Mouse (Mus musculus) E14TG2a.4 (cell line): ENCODE data around the gene Gps1.

Source experiments
- CTCF ChIP-seq: conservative IDR thresholded peaks from 2 replicates; pipeline ENCODE4 v1.5.1; 2014; ENCODE audit warnings: low read length
- POU5F1 ChIP-seq: IDR thresholded peaks from 2 replicates; pipeline ENCODE4 v1.6.1; 2014; ENCODE audit warnings: low read length, borderline replicate concordance

DNA sequence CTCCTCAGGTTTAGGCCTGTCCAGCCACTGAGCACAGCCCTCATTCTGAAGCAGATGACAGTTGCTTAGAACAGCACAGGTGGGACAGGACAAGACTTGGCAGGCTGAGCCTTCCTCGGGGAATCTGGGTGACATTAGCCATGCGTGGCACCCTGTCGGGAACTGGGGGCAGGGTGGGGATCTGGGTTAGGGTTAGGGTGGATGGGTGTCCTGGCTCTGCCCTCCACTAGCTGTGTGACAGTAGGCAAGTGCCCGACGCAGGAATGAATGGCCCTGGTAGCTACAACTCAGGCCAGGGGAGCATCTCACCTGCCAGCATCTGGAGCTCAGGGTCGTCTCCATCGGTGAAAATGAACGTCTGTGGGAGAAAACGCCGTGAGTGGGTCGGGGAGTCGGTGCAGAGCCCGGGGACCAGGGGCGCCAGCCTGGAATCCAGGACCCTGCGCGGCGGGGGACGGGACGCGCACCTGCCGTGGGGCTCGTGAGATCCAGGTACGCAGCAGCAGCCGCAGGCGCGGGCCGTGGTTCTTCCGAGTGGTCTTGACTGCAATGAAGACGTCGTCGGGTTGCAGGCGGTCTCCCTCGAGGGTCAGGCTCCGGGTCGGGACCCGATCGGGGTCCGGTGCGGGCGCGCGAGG, 527 bp upstream of the Gps1 start:
- TF ChIP-seq CTCF (no peak), POU5F1 (no peak)
